Mouse (Mus musculus) olfactory bulb, adult 2 months (tissue): ENCODE data around the gene Efcab6. TPM values are rescaled to one million over a fixed set of nuclear protein-coding genes. Genes with fewer than 3 reads are reported as not detected.
A peak's percentile ranks its signal among the peaks of the same experiment; 100 is the strongest.

Experiments
- H3K27ac ChIP-seq: fragments of 200-500 bp; 2 replicates; pipeline ENCODE4 v1.5.1; 2012; ENCODE audit warnings: low read depth, low read length; ENCODE audit not compliant: insufficient read depth
- H3K4me1 ChIP-seq: fragments of 200-500 bp; 2 replicates; pipeline ENCODE4 v1.6.1; 2012; ENCODE audit warnings: low read length; ENCODE audit not compliant: control insufficient read depth, insufficient read depth
- H3K4me3 ChIP-seq: fragments of 200-500 bp; 2 replicates; pipeline ENCODE4 v1.5.1; 2012; ENCODE audit warnings: mild to moderate bottlenecking, low read depth, low read length, moderate library complexity; ENCODE audit not compliant: insufficient read depth
- CTCF ChIP-seq: fragments of 200-500 bp; IDR thresholded peaks from 2 replicates; pipeline ENCODE4 v1.5.1; 2012; ENCODE audit warnings: low read depth, mild to moderate bottlenecking, low read length, moderate library complexity; ENCODE audit not compliant: insufficient read depth
- POLR2A ChIP-seq: fragments of 200-500 bp; IDR thresholded peaks from 2 replicates; pipeline ENCODE4 v1.6.1; 2012; ENCODE audit warnings: mild to moderate bottlenecking, low read depth, low read length, moderate library complexity; ENCODE audit not compliant: insufficient read depth
- WGBS: fragments of 180-500 bp; shearing (Covaris S2); methylation state at CpG from one replicate; pipeline ENCODE4 v1.1.7; 2018; 5-methylcytosine and 5-hydroxymethylcytosine counted together
- polyA plus RNA-seq: library from polyadenylated mRNA; stranded (reverse); fragments of >200 nt; gene quantifications from 2 replicates; pipeline ENCODE4 v1.2.4, GENCODE M21; 2012; ENCODE audit warnings: low replicate concordance; ENCODE audit not compliant: missing spikeins, insufficient read depth, insufficient read length

Gene Efcab6
- polyA plus RNA-seq, 1 experiment, result not detected

GRCm38 (mm10) chr15:84086775-84087174 lies 21.6 kb upstream of the Efcab6 start:
- H3K4me3 ChIP-seq, result no peak overlapping the region
- H3K27ac ChIP-seq, result no peak overlapping the region
- H3K4me1 ChIP-seq, result peaks cover 28% of the 10 kb centered on the region
- 44% methylated on average over 9 of the region's 9 CpGs for WGBS
- TF ChIP-seq POLR2A, result no peak
- TF ChIP-seq CTCF, result no peak

GRCm38 (mm10) chr15:84086364-84086763 lies 21.2 kb upstream of the Efcab6 start:
- no peak overlapping the region for H3K27ac ChIP-seq
- H3K4me3 ChIP-seq, result no peak overlapping the region
- 53% methylated on average over 12 of the region's 12 CpGs for WGBS
- H3K4me1 ChIP-seq, result peaks cover 28% of the 10 kb centered on the region
- TF ChIP-seq POLR2A (no peak), CTCF (no peak)

GRCm38 (mm10) chr15:84080069-84080468 lies 14.9 kb upstream of the Efcab6 start:
- WGBS, result 84% methylated on average over 7 of the region's 7 CpGs
- H3K27ac ChIP-seq, result no peak overlapping the region
- no peak overlapping the region for H3K4me3 ChIP-seq
- H3K4me1 ChIP-seq, result peaks cover 33% of the 10 kb centered on the region
- no peak for TF ChIP-seq CTCF
- TF ChIP-seq POLR2A, result no peak

- peaks cover 38% of the 10 kb centered on the region for H3K4me1 ChIP-seq
- H3K27ac ChIP-seq, result no peak overlapping the region
- TF ChIP-seq POLR2A (no peak), CTCF (no peak)
- H3K4me3 ChIP-seq, result no peak overlapping the region
- 98% methylated on average over 2 of the region's 2 CpGs for WGBS
Measured at GRCm38 (mm10) chr15:84079519-84079918, 14.3 kb upstream of the Efcab6 start.

- H3K4me1 ChIP-seq, result peaks cover 41% of the 10 kb centered on the region
- no peak overlapping the region for H3K4me3 ChIP-seq
- WGBS, result 28% methylated on average over 13 of the region's 13 CpGs
- TF ChIP-seq CTCF, result no peak
- TF ChIP-seq POLR2A, result no peak
- peak overlapping the region; percentile 35; the same call in 1 of the 2 replicates for H3K27ac ChIP-seq
Measured at GRCm38 (mm10) chr15:84078667-84079066, 13.5 kb upstream of the Efcab6 start.

- TF ChIP-seq POLR2A, result no peak
- TF ChIP-seq CTCF, result no peak
- Histone ChIP-seq H3K4me1 (peaks cover 44% of the 10 kb centered on the region), H3K27ac (no peak overlapping the region), H3K4me3 (no peak overlapping the region)
- WGBS, result 65% methylated on average over 17 of the region's 17 CpGs
Measured at GRCm38 (mm10) chr15:84077151-84077550, 12.0 kb upstream of the Efcab6 start.

GRCm38 (mm10) chr15:84074705-84075185 lies 9.6 kb upstream of the Efcab6 start:
- H3K4me1 ChIP-seq, result peaks cover 43% of the 10 kb centered on the region
- TF ChIP-seq CTCF, result no peak
- TF ChIP-seq POLR2A, result no peak
- no peak overlapping the region for H3K4me3 ChIP-seq
- no peak overlapping the region for H3K27ac ChIP-seq
- WGBS, result 25% methylated on average over 17 of the region's 17 CpGs

- no peak overlapping the region for H3K27ac ChIP-seq
- no peak overlapping the region for H3K4me3 ChIP-seq
- TF ChIP-seq POLR2A (no peak), CTCF (peak; percentile 83)
- 9% methylated on average over 15 of the region's 15 CpGs for WGBS
- peaks cover 41% of the 10 kb centered on the region for H3K4me1 ChIP-seq
Measured at GRCm38 (mm10) chr15:84073911-84074704, 8.9 kb upstream of the Efcab6 start.

- Histone ChIP-seq H3K4me3 (no peak overlapping the region), H3K4me1 (peaks cover 40% of the 10 kb centered on the region), H3K27ac (no peak overlapping the region)
- WGBS, result 56% methylated on average over 8 of the region's 8 CpGs
- no peak for TF ChIP-seq POLR2A
- no peak for TF ChIP-seq CTCF
Measured at GRCm38 (mm10) chr15:84073058-84073457, 7.9 kb upstream of the Efcab6 start.
